Mouse (Mus musculus) limb, embryonic 10.5 days (tissue): Measurements from ENCODE around the gene Rps3a1. TPM values are rescaled to one million over a fixed set of nuclear protein-coding genes. Genes with fewer than 3 reads are reported as not detected.
"Not testable (repeated sequence)": the region's sequence is repeated elsewhere in the genome, so short reads cannot be mapped to it uniquely, and the experiment has no call there.

Source experiments
- DNase-seq: peaks from one replicate; pipeline ENCODE4 v3.0.0-alpha.2; 2017; ENCODE audit warnings: low spot score
- H3K27ac ChIP-seq: fragments of 300-500 bp; sonication (generic); 2 replicates; pipeline ENCODE4 v1.5.1; 2016; ENCODE audit warnings: mild to moderate bottlenecking
- H3K27me3 ChIP-seq: fragments of 300-500 bp; sonication (generic); 2 replicates; pipeline ENCODE4 v1.6.1; 2016; ENCODE audit warnings: low read depth, mild to moderate bottlenecking; ENCODE audit not compliant: poor library complexity, severe bottlenecking
- H3K36me3 ChIP-seq: fragments of 300-500 bp; sonication (generic); 2 replicates; pipeline ENCODE4 v1.6.1; 2016; ENCODE audit warnings: mild to moderate bottlenecking, moderate library complexity
- H3K4me1 ChIP-seq: fragments of 300-500 bp; sonication (generic); 2 replicates; pipeline ENCODE4 v1.6.1; 2016
- H3K4me3 ChIP-seq: fragments of 300-500 bp; sonication (generic); 2 replicates; pipeline ENCODE4 v1.5.1; 2016; ENCODE audit warnings: mild to moderate bottlenecking, moderate library complexity
- H3K9me3 ChIP-seq: fragments of 300-500 bp; sonication (generic); replicated peaks from 2 replicates; pipeline ENCODE4 v1.6.1; 2016; ENCODE audit warnings: mild to moderate bottlenecking
- WGBS: fragments of 180-500 bp; shearing (Covaris S2); methylation state at CpG from one replicate; pipeline ENCODE4 v1.1.7; 2016; 5-methylcytosine and 5-hydroxymethylcytosine counted together
- polyA plus RNA-seq: library from polyadenylated mRNA; unstranded; fragments of >200 nt; fragmentation: Nextera tagmentation; extraction: Ambion mirVana; gene quantifications from 2 replicates; pipeline ENCODE4 v1.2.1, GENCODE M21; 2016

Gene Rps3a1
- polyA plus RNA-seq, 1 experiment from 2014 or later, result 1,202 TPM

DNA sequence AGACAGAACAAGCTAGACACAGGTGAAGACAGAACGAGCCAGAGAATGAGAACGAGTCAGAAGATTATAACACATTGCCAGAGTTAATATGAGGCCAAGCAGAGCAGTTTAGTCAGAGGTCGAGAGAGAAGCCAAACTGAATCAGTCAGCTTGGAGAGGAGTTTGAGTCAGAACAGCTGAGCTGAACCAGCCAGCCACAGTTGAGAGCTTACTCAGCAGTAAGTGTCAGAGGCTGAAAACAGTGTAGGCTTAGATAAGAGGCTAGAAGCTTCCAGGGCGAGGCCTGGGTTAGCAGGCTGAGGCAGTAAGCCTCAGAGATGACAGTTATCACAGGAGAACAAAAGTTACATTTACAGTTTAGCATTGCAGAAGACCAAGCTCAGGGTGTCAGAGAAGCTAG, 33.9 kb downstream of the Rps3a1 start:
- no peak overlapping the region for H3K27ac ChIP-seq
- 82% methylated on average over 4 of the region's 4 CpGs for WGBS
- H3K9me3 ChIP-seq, result no peaks in the 10 kb centered on the region
- no peaks in the 10 kb centered on the region for H3K27me3 ChIP-seq
- no peak overlapping the region for H3K4me3 ChIP-seq
- H3K4me1 ChIP-seq, result peaks cover 23% of the 10 kb centered on the region
- peaks cover 16% of the 10 kb centered on the region; the same call in 1 of the 2 replicates for H3K36me3 ChIP-seq
- DNase-seq, result no peak

DNA sequence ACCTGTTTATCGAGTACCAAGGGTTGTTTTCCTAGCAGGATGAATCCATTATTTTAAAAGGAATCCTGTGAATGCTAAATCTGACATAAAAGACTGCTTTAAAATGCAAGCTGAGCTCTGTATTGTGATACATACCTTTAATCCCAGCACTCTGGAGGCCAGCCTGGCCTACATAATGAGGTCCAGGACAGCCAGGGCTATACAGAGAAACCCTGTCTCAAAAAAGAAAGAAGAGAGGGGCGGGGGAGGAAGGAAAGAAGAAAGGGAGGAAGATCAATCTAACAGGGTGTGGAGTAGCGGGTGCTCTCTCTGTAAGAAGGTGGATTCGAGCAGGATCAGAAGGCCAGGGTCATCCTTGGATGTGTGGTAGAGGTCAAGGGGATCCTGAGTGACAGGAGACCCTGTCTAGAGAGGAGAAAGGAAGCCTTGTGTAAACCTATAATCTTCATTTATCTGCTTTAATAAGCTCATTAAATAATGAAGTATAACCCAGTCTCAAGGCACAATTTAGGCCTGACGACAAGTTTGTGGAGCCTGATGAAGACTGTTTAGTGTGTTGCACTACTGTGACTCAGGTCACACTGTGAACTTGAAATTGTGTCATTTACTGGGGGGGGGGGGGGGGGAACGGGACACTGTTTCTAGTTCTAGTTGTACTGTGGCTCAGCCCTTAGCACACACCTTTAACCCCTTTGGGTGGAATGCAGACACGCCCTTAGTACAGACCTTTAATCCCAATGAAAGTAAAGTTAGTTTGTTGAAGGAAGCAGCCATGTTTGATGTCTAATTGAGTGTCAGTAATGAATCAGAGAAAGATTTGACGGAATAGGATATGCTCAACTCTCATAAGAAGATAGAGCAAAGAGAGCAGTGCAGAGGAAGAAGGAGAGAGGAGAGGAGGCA, 34.6 kb downstream of the Rps3a1 start:
- H3K9me3 ChIP-seq, result no peaks in the 10 kb centered on the region
- DNase-seq, result no peak
- H3K27ac ChIP-seq, result no peak overlapping the region
- WGBS, result 82% methylated on average over 8 of the region's 8 CpGs
- H3K36me3 ChIP-seq, result peaks cover 12% of the 10 kb centered on the region; the same call in 1 of the 2 replicates
- H3K27me3 ChIP-seq, result no peaks in the 10 kb centered on the region
- no peak overlapping the region for H3K4me3 ChIP-seq
- peaks cover 27% of the 10 kb centered on the region for H3K4me1 ChIP-seq

DNA sequence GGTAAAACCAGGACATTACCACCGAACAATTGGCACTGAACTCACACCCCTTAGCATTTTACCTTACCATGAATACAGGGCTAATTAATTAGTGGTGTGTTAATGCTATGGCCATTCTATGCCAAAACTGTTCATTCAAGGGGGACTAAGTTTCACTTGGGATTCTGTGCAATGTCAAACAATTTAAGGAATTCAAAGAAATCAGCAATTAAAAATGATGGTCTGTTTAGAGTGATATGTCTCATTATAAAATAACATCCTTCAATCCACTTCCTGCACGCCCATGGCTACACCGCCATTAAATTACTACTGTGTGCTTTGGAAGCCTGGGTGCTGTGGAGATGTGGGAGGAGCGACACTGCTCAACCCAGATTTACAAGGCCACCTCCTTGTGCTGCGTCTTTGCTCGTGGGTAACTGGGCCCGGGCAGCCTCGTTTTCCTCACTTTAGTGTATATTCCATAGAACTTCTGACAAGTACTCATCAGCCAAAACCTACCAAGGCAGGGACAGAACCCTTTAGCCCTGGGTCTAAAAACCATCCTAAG, 36.3 kb downstream of the Rps3a1 start:
- Histone ChIP-seq H3K27me3 (no peaks in the 10 kb centered on the region), H3K36me3 (peaks cover 12% of the 10 kb centered on the region; the same call in 1 of the 2 replicates), H3K9me3 (no peaks in the 10 kb centered on the region), H3K4me3 (no peak overlapping the region), H3K4me1 (peaks cover 35% of the 10 kb centered on the region), H3K27ac (no peak overlapping the region)
- no peak for DNase-seq
- 91% methylated on average over 8 of the region's 8 CpGs for WGBS

DNA sequence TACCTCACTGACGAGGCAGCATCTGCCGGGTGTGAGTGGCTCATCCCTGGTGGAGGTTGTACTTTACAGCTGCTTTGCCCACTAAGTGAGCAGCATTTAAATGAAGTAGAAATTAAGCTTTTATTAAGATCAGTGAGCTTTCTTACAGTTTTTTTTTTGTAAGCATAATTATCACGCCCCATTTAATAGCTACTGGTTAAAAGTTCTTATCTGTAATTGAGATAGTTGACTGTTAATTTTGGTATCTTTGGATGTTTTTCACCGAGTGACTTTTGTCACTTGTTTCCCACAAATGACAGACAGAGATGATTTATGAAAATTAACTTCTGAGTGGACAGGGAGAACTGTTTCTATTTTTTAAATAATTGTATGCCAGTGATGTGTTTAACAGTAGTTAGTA, 37.6 kb downstream of the Rps3a1 start:
- H3K27me3 ChIP-seq, result no peaks in the 10 kb centered on the region
- H3K4me3 ChIP-seq, result no peak overlapping the region
- 93% methylated on average over 4 of the region's 4 CpGs for WGBS
- H3K9me3 ChIP-seq, result no peaks in the 10 kb centered on the region
- DNase-seq, result no peak
- H3K4me1 ChIP-seq, result peaks cover 37% of the 10 kb centered on the region
- H3K27ac ChIP-seq, result no peak overlapping the region
- H3K36me3 ChIP-seq, result peaks cover 12% of the 10 kb centered on the region; the same call in 1 of the 2 replicates

DNA sequence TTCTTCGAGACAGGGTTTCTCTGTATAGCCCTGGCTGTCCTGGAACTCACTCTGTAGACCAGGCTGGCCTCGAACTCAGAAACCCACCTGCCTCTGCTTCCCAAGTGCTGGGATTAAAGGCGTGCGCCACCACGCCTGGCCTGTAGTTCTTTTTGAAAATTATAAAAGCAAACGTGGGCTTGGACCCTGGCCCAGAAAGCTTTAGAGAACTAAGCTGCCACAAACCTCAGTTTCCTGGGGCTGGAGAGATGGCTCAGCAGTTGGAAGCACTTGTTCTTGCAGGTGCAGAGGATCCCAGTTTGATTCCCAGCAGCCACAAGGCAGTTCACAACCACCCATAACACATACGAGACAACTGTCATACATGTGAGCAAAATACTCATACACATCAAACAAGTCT, 38.1 kb downstream of the Rps3a1 start:
- H3K27me3 ChIP-seq, H3K27ac ChIP-seq, DNase-seq, H3K4me3 ChIP-seq, H3K9me3 ChIP-seq: not testable (repeated sequence)
- Histone ChIP-seq H3K36me3 (peaks cover 14% of the 10 kb centered on the region; the same call in 1 of the 2 replicates), H3K4me1 (peaks cover 35% of the 10 kb centered on the region; the same call in 1 of the 2 replicates)
- 88% methylated on average over 7 of the region's 7 CpGs for WGBS

DNA sequence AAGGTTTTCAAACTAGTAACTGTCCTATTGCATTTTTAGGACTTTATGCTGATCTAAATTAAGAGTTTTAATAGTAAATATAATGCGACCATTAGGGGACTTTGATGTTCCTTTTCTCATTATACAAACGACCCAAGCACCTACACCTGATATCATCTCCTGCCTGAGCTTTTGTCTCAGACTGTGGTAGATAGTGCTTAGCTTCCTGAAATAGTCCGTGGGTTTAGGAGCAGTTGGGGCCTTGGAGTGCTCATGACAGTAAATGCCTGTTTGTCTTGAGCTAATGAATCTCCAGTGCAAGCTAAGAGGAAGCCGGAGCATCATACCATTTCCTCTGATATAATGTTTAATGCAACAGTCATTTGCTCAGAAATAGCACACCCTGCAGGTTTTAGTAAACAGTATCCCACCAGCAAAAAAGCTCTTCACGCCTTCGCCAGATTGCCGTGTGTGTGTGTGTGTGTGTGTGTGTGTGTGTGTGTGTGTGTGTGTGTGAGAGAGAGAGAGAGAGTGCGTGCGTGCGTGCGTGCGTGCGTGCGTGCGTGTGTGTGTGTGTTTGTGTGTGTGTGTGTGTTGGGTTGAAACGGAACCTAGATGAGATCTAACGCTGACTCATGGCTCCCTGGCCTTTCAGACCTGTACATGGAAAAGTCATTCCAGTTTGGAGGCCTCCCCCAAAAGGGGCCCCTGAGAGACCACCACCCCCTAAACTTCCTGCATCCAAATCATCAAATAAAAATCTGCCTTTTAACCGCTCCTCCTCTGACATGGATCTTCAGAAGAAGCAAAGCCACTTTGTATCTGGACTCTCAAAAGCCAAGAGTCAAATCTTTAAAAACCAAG, 38.8 kb downstream of the Rps3a1 start:
- Histone ChIP-seq H3K4me3 (no peak overlapping the region), H3K9me3 (no peaks in the 10 kb centered on the region), H3K4me1 (peaks cover 35% of the 10 kb centered on the region; the same call in 1 of the 2 replicates), H3K27ac (no peak overlapping the region), H3K27me3 (no peaks in the 10 kb centered on the region), H3K36me3 (peaks cover 14% of the 10 kb centered on the region; the same call in 1 of the 2 replicates)
- 91% methylated on average over 17 of the region's 18 CpGs for WGBS
- no peak for DNase-seq

DNA sequence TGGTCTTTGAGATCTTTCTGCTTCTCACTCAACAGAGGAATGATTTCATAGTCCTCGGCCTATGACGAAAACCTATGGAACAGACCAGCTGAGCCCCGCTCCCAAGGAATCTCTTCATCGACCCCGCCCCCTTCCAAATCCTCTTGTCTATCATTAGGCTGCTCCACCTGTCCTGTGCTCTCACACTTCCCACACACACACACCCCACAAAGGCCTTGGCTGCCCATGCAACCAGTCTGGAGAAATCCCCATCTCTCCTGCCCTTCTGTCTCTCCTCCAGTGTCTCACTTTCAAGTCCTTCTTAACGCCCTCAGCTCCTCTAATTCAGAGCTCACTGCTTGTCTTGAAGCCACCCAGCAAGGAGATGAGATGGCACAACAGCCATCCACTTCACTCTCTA, 40.5 kb downstream of the Rps3a1 start:
- Histone ChIP-seq H3K4me1 (peaks cover 30% of the 10 kb centered on the region; the same call in 1 of the 2 replicates), H3K36me3 (peaks cover 10% of the 10 kb centered on the region; the same call in 1 of the 2 replicates), H3K9me3 (no peaks in the 10 kb centered on the region), H3K27ac (peak overlapping the region; percentile 56; the same call in 1 of the 2 replicates), H3K4me3 (no peak overlapping the region), H3K27me3 (no peaks in the 10 kb centered on the region)
- WGBS, result 88% methylated on average over 6 of the region's 6 CpGs
- DNase-seq, result no peak

DNA sequence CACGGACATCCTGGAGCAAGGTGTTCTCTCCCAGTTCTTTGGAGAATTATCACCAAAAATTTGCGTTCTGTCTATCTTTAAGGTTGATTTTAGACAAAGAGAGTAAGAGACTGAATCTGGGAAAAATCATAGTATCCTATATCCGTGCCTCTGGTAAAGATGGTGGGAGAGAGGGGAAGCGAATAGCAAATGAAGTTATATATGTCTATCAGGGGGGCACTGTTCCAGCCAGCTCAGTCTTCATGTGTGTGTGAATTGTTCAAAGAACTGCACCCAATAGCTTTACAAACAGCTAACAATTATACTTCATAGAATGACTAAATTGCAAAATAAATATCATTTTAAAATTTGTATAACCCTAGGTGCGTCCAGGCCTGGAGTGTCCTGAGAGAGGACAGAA, 48.6 kb downstream of the Rps3a1 start:
- H3K9me3 ChIP-seq, result no peaks in the 10 kb centered on the region
- H3K27me3 ChIP-seq, result no peaks in the 10 kb centered on the region
- no peak overlapping the region for H3K4me3 ChIP-seq
- 85% methylated on average over 5 of the region's 5 CpGs for WGBS
- peak overlapping the region; percentile 64; the same call in 1 of the 2 replicates for H3K27ac ChIP-seq
- peaks cover 27% of the 10 kb centered on the region for H3K4me1 ChIP-seq
- DNase-seq, result no peak
- no peaks in the 10 kb centered on the region for H3K36me3 ChIP-seq

DNA sequence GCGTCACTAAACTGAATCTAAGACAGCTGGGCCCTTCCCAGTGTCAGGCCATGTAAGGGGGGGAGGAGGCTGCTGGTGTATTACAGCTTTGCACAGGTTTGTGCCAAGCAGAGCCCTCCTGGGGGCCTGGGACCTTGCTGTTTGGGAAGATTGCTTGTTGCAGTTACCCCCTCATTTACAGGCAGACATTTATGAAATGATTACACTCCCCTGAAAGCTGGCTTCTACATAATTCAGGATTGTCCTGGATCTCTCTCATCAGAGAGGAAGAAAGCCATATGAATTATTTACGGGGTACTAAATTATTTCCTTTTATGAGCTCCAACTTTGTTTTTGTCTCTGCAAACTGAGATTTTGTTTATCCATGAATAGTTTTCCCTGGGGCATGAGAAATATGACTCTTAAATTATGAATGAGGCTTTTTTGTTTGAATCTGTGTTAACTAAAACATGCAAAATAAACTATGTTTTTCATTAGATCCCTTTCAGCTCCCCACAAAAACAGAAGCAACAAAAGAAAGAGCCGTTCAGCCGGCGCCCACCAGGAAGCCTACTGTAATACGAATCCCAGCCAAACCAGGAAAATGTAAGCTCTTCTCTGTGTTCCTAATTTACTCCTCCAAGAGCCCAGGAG, 49.2 kb downstream of the Rps3a1 start:
- no peak overlapping the region for H3K4me3 ChIP-seq
- H3K9me3 ChIP-seq, result no peaks in the 10 kb centered on the region
- WGBS, result 59% methylated on average over 6 of the region's 6 CpGs
- H3K4me1 ChIP-seq, result peaks cover 27% of the 10 kb centered on the region
- peak overlapping the region; percentile 64 for H3K27ac ChIP-seq
- H3K27me3 ChIP-seq, result no peaks in the 10 kb centered on the region
- no peak for DNase-seq
- no peaks in the 10 kb centered on the region for H3K36me3 ChIP-seq

Other genes with a start within 250 kb of the Rps3a1 start
- gene Sh3d19, start 171.6 kb downstream of the Rps3a1 start, polyA plus RNA-seq, result 15.0 and 20.3 TPM in 2 replicates
- gene Prss48, start 140.2 kb downstream of the Rps3a1 start, polyA plus RNA-seq, result 0.31 TPM in 1 of 2 replicates, not detected in the other
- 3.8 and 6.0 TPM in 2 replicates for gene Lrba, start 82.0 kb upstream of the Rps3a1 start, polyA plus RNA-seq